Mouse (Mus musculus): ENCODE measurements around the gene Zfp341. TPM values are rescaled to one million over a fixed set of nuclear protein-coding genes. Genes with fewer than 3 reads are reported as not detected.

Zfp341 gene
- polyA plus RNA-seq, 1 experiment from 2014 or later: 0.44 TPM

GRCm38 (mm10) chr2:154670741-154671140, 57.6 kb downstream of the Zfp341 start:
- no peak overlapping the region for H3K9ac ChIP-seq (ENCODE audit: low read depth, low read length)
- TF ChIP-seq CTCF (IDR thresholded peaks at IDR 0.05; ENCODE audit: low read depth): no peak
- no peaks in the 10 kb centered on the region for H3K9me3 ChIP-seq (ENCODE audit: control insufficient read depth)
- WGBS: 75% methylated on average over 4 of the region's 4 CpGs
- H3K27me3 ChIP-seq (replicated peaks; ENCODE audit: control insufficient read depth, insufficient read depth, low read length): no peaks in the 10 kb centered on the region
- H3K36me3 ChIP-seq (ENCODE audit: control insufficient read depth, insufficient read depth): peaks cover 9% of the 10 kb centered on the region; the same call in 1 of the 2 replicates
- H3K27ac ChIP-seq (ENCODE audit: low read depth, low read length): no peak overlapping the region
- no peak overlapping the region for H3K4me3 ChIP-seq (ENCODE audit: low read depth, low read length)
- ATAC-seq: no peak
- H3K4me2 ChIP-seq (replicated peaks; ENCODE audit: low read depth): no peak overlapping the region
- no peaks in the 10 kb centered on the region for H3K4me1 ChIP-seq (replicated peaks; ENCODE audit: control insufficient read depth, insufficient read depth, low read length)

- Histone ChIP-seq H3K27me3 (replicated peaks; ENCODE audit: control insufficient read depth, insufficient read depth, low read length) (no peaks in the 10 kb centered on the region), H3K36me3 (ENCODE audit: control insufficient read depth, insufficient read depth) (peaks cover 5% of the 10 kb centered on the region; the same call in 1 of the 2 replicates), H3K4me2 (replicated peaks; ENCODE audit: low read depth) (no peak overlapping the region), H3K27ac (ENCODE audit: low read depth, low read length) (no peak overlapping the region), H3K4me1 (replicated peaks; ENCODE audit: control insufficient read depth, insufficient read depth, low read length) (0 out of 2 replicates have a peak, but pooled peaks cover 9% of the 10 kb centered on the region), H3K9me3 (ENCODE audit: control insufficient read depth) (no peaks in the 10 kb centered on the region), H3K9ac (ENCODE audit: low read depth, low read length) (no peak overlapping the region), H3K4me3 (ENCODE audit: low read depth, low read length) (no peak overlapping the region)
- no peak for ATAC-seq
- whole genome bisulfite sequencing: 78% methylated on average over 4 of the region's 4 CpGs
- no peak for TF ChIP-seq CTCF (IDR thresholded peaks at IDR 0.05; ENCODE audit: low read depth)
Observed at GRCm38 (mm10) chr2:154674008-154674407, 60.9 kb downstream of the Zfp341 start.

GRCm38 (mm10) chr2:154676653-154677609, 63.8 kb downstream of the Zfp341 start:
- H3K27me3 ChIP-seq (replicated peaks; ENCODE audit: control insufficient read depth, insufficient read depth, low read length): no peaks in the 10 kb centered on the region

GRCm38 (mm10) chr2:154677651-154678139, 64.6 kb downstream of the Zfp341 start:
- Histone ChIP-seq H3K4me3 (ENCODE audit: low read depth, low read length) (no peak overlapping the region), H3K9ac (ENCODE audit: low read depth, low read length) (no peak overlapping the region)
- no peak; the same call in 1 of the 2 replicates for ATAC-seq

More at GRCm38 (mm10) chr2:154676653-154677609, 63.8 kb downstream of the Zfp341 start:
- no peaks in the 10 kb centered on the region for H3K9me3 ChIP-seq (ENCODE audit: control insufficient read depth)
- ATAC-seq: peak; percentile 76
- no peak overlapping the region for H3K9ac ChIP-seq (ENCODE audit: low read depth, low read length)
- peaks cover 5% of the 10 kb centered on the region; the same call in 1 of the 2 replicates for H3K36me3 ChIP-seq (ENCODE audit: control insufficient read depth, insufficient read depth)
- 47% methylated on average over 19 of the region's 19 CpGs for WGBS
- peak; percentile 20; the same call in 1 of the 2 replicates for TF ChIP-seq CTCF (IDR thresholded peaks at IDR 0.05; ENCODE audit: low read depth)
- H3K4me3 ChIP-seq (ENCODE audit: low read depth, low read length): no peak overlapping the region
- H3K4me2 ChIP-seq (replicated peaks; ENCODE audit: low read depth): peak overlapping the region; percentile 33
- H3K4me1 ChIP-seq (replicated peaks; ENCODE audit: control insufficient read depth, insufficient read depth, low read length): 0 out of 2 replicates have a peak, but pooled peaks cover 9% of the 10 kb centered on the region
- H3K27ac ChIP-seq (ENCODE audit: low read depth, low read length): peak overlapping the region; percentile 42

GRCm38 (mm10) chr2:154678995-154679394, 65.9 kb downstream of the Zfp341 start:
- no peak for TF ChIP-seq CTCF (IDR thresholded peaks at IDR 0.05; ENCODE audit: low read depth)
- Histone ChIP-seq H3K36me3 (ENCODE audit: control insufficient read depth, insufficient read depth) (0 out of 2 replicates have a peak, but pooled peaks cover under 1% of the 10 kb centered on the region), H3K4me3 (ENCODE audit: low read depth, low read length) (no peak overlapping the region), H3K4me2 (replicated peaks; ENCODE audit: low read depth) (no peak overlapping the region), H3K9me3 (ENCODE audit: control insufficient read depth) (no peaks in the 10 kb centered on the region), H3K27me3 (replicated peaks; ENCODE audit: control insufficient read depth, insufficient read depth, low read length) (no peaks in the 10 kb centered on the region), H3K4me1 (replicated peaks; ENCODE audit: control insufficient read depth, insufficient read depth, low read length) (0 out of 2 replicates have a peak, but pooled peaks cover 9% of the 10 kb centered on the region), H3K9ac (ENCODE audit: low read depth, low read length) (no peak overlapping the region), H3K27ac (ENCODE audit: low read depth, low read length) (no peak overlapping the region)
- ATAC-seq: no peak
- WGBS: 53% methylated on average over 3 of the region's 3 CpGs

More at GRCm38 (mm10) chr2:154677651-154678139, 64.6 kb downstream of the Zfp341 start:
- TF ChIP-seq CTCF (IDR thresholded peaks at IDR 0.05; ENCODE audit: low read depth): no peak
- Histone ChIP-seq H3K36me3 (ENCODE audit: control insufficient read depth, insufficient read depth) (peaks cover 3% of the 10 kb centered on the region; the same call in 1 of the 2 replicates), H3K4me2 (replicated peaks; ENCODE audit: low read depth) (peak overlapping the region; percentile 33), H3K27me3 (replicated peaks; ENCODE audit: control insufficient read depth, insufficient read depth, low read length) (no peaks in the 10 kb centered on the region), H3K4me1 (replicated peaks; ENCODE audit: control insufficient read depth, insufficient read depth, low read length) (0 out of 2 replicates have a peak, but pooled peaks cover 9% of the 10 kb centered on the region), H3K9me3 (ENCODE audit: control insufficient read depth) (no peaks in the 10 kb centered on the region), H3K27ac (ENCODE audit: low read depth, low read length) (peak overlapping the region; percentile 42)
- 21% methylated on average over 10 of the region's 10 CpGs for WGBS

- no peak for ATAC-seq
- H3K36me3 ChIP-seq (ENCODE audit: control insufficient read depth, insufficient read depth): 0 out of 2 replicates have a peak, but pooled peaks cover 9% of the 10 kb centered on the region
- TF ChIP-seq CTCF (IDR thresholded peaks at IDR 0.05; ENCODE audit: low read depth): no peak
- no peak overlapping the region for H3K4me2 ChIP-seq (replicated peaks; ENCODE audit: low read depth)
- no peak overlapping the region for H3K4me3 ChIP-seq (ENCODE audit: low read depth, low read length)
- H3K27ac ChIP-seq (ENCODE audit: low read depth, low read length): no peak overlapping the region
- H3K27me3 ChIP-seq (replicated peaks; ENCODE audit: control insufficient read depth, insufficient read depth, low read length): no peaks in the 10 kb centered on the region
- peaks cover 9% of the 10 kb centered on the region; the same call in 1 of the 2 replicates for H3K4me1 ChIP-seq (replicated peaks; ENCODE audit: control insufficient read depth, insufficient read depth, low read length)
- WGBS: 56% methylated on average over 2 of the region's 2 CpGs
- no peaks in the 10 kb centered on the region for H3K9me3 ChIP-seq (ENCODE audit: control insufficient read depth)
- H3K9ac ChIP-seq (ENCODE audit: low read depth, low read length): no peak overlapping the region
Observed at GRCm38 (mm10) chr2:154680337-154680736, 67.2 kb downstream of the Zfp341 start.
